Mouse (Mus musculus) left cerebral cortex, adult 11 months (tissue): ENCODE data around the gene Mrpl50.
"Not testable (repeated sequence)": the region's sequence is repeated elsewhere in the genome, so short reads cannot be mapped to it uniquely, and the experiment has no call there.

Experiments
- DNase-seq: peaks from one replicate; pipeline ENCODE4 v3.0.0; 2022; ENCODE audit warnings: low spot score

Gene Mrpl50

DNA sequence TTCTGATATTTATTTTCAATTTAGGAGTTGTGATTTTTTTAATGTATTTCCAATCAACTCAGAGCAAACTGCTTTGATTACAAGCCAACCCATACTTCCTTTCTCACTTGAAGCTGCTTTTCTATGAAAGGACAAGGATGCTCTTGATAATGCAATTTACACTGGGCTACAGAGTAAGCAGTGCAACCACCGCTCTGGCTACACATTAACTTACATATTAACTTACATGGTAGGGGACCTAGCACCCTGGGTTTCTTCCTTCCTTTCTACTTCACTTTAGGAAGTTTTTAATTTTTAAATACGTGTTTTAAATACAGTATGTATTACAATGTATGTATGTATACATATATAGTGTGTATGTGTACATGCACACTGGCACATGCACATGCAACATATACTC is 11.7 kb downstream of the Mrpl50 start:
- DNase-seq = no peak

- no peak for DNase-seq
Observed at GRCm38 (mm10) chr4:49506386-49506785, 14.5 kb downstream of the Mrpl50 start, which contains the start of gene Baat. Gene Baat (minus strand): TSS chr4:49506557.

- DNase-seq = no peak
Observed at GRCm38 (mm10) chr4:49503563-49503962, 17.3 kb downstream of the Mrpl50 start.

GRCm38 (mm10) chr4:49485934-49486650 is 34.8 kb downstream of the Mrpl50 start:
- DNase-seq = not testable (repeated sequence)

DNA sequence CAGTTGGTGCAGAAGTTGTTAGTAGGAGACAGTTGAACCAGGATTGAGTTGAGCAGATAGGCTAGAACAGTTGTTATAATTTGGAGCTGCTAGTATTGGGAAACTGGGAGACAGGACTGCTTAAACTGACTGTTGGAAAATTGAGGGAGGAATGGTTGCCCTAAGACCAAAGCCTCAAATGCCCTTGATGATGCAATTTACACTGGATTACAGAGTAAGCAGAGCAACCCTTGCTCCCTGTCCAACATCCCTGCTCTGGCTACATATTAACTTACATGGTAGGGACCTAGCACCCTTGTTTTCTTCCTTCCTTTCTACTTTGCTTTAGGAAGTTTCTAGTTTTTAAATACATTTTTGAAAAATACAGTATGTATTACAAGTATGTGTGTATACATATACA is 35.5 kb downstream of the Mrpl50 start:
- DNase-seq = no peak

- DNase-seq = no peak
Observed at GRCm38 (mm10) chr4:49480896-49481295, 40.0 kb downstream of the Mrpl50 start.

GRCm38 (mm10) chr4:49480104-49480760 is 40.7 kb downstream of the Mrpl50 start:
- no peak for DNase-seq

DNA sequence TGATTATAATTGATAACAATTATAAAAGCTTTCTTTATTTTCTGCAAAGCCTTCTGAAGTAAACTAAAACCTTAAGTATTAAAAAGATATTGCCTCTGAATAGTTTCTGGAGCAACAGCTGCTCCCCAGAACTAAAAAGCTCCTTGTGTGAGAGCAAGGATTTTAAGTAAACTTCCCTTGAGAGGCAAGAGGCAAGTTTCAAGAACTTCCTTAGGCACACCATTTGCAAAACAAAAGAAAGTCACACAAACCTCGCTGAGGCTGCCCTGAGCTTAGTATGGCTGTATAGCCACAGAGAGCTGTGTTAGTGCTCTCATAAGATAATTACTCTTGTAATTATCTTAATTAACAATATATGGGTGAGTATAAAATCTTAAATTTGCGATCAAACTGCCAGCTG is 41.9 kb downstream of the Mrpl50 start:
- DNase-seq = not testable (repeated sequence)

DNA sequence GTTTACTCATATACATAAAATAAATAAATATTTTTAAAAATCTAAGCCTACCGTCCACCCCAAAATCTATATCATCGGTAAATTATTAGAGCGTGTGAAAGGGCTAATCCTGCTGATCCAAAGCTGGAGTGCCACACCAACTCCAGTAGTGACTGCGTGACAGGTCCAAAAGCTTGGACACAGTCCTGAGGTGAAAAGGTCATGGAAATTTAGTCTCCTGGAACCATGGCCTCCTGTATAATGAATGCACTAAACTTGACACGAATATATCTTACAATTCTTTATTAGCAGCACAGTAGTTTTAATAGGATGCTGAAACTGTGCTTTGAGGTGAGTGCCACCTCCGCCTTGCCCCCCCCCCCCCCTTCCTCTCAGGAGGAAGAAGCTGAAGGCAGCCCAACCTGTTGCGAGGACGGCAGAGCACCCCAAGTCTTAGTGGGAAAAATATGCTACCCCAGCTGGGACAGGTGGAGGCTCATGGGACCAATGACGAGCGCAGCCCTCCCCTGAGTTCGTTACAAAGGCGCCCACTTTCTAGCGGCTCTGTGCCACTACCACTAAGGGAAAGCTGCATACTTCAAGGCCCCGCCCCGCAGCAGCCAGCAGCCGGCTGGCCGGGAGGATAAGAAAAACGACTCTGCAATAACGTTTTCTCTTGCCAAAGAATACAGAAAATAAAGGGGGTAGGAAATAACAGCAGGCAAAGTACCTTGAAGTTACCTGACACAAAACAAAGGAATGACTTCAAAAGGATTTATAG is 42.6 kb downstream of the Mrpl50 start:
- no peak for DNase-seq

DNA sequence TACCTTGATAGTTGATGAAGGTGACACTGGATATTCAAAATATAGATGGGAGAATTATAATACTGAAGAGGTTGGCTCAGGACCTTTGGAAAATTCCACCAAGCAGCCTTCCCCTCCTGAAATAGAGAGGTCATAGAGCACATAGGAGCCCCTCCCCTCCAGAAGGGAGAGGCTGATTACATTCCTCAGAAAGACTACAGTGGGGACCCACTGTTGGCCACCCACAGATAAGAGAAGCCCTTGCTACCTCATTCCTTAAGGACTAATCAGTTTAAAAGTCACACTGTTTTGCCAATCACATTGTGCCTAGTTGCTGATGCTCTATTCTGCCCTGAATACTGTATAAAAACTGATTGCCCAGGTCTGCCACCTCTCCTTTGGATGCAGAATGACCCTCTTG is 46.3 kb downstream of the Mrpl50 start:
- DNase-seq = no peak

- DNase-seq = no peak
Observed at GRCm38 (mm10) chr4:49473435-49474100, 47.3 kb downstream of the Mrpl50 start, which contains the start of gene Acnat1. Gene Acnat1 (minus strand): TSS chr4:49473912.

- DNase-seq = no peak
Observed at GRCm38 (mm10) chr4:49469435-49470151, 51.3 kb downstream of the Mrpl50 start.

GRCm38 (mm10) chr4:49467360-49467759 is 53.5 kb downstream of the Mrpl50 start:
- DNase-seq = no peak
